Comparison of ENCODE assay signal across 33 mouse cellular contexts in the genomic region with DNA sequence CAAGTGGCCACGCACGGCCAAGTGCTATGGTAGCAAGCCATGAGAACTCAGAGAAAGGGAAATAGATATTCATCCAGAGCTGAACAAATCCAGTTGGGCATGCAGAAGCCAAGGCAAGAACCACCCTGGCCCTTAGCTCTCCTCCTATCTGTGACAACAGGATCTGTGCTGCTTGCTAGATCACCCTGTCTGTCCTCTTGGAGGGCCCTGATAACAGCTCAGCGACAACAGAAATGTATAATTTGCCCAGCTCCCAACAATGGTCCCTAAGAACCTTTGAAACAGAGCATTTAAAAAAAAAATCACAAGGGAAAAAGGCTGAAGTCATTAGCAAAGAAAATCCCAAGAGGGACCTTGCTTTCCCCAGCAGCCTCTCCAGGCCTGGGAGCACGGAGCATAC.
DNase-seq lines count a peak whose midpoint lies in the region; ATAC-seq and TF ChIP-seq lines count a peak whose summit lies in the region.
"Had no signal": no experiment of that assay in that cellular context is flagged by ENCODE, and none has a peak within 500 bp of the region (broad histone marks: within the 10 kb centered on the region; RNA-seq: fewer than 3 reads in every experiment).

No protein-coding gene starts in this region.

- no peak for TF ChIP-seq RAD21 in MEL (IDR thresholded peaks at IDR 0.05; ENCODE audit: low read depth, low read length)

- H3K9ac ChIP-seq in MEL (ENCODE audit: control insufficient read depth, low read depth, low read length, poor library complexity, severe bottlenecking) = no peak overlapping the region
- H3K9ac ChIP-seq in liver, embryonic 15.5 days = no peak overlapping the region
- H3K9ac ChIP-seq in hindbrain, postnatal 0 days (replicated peaks; ENCODE audit: low read length) = no peak overlapping the region
- H3K9ac ChIP-seq: embryonic facial prominence, embryonic 15.5 days; forebrain, embryonic 15.5 days; heart, embryonic 15.5 days; hindbrain, embryonic 13.5 days; limb, embryonic 15.5 days; lung, embryonic 15.5 days; neural tube, embryonic 15.5 days; stomach, embryonic 15.5 days had no signal

- no peaks in the 10 kb centered on the region for H3K36me3 ChIP-seq in heart, embryonic 10.5 days
- H3K36me3 ChIP-seq in MEL (ENCODE audit: control insufficient read depth in 1 of 2, insufficient read depth in 2 of 2, low read length in 2 of 2) = no peaks in the 10 kb centered on the region
- no peaks in the 10 kb centered on the region for H3K36me3 ChIP-seq in liver, embryonic 15.5 days (replicated peaks)
- no peaks in the 10 kb centered on the region for H3K36me3 ChIP-seq in hindbrain, postnatal 0 days (ENCODE audit: insufficient read depth, low read length)
- H3K36me3 ChIP-seq: embryonic facial prominence, embryonic 10.5 days; embryonic facial prominence, embryonic 15.5 days; forebrain, embryonic 15.5 days; G1E; heart, embryonic 15.5 days; hindbrain, embryonic 13.5 days; limb, embryonic 10.5 days; limb, embryonic 15.5 days; lung, embryonic 15.5 days; neural tube, embryonic 15.5 days; stomach, embryonic 15.5 days had no signal

- peaks cover 26% of the 10 kb centered on the region for H3K4me1 ChIP-seq in heart, embryonic 10.5 days
- H3K4me1 ChIP-seq in MEL (ENCODE audit: control insufficient read depth in 1 of 2, insufficient read depth in 2 of 2, low read length in 2 of 2) = 0 out of 4 replicates have a peak, but pooled peaks cover 0 to 2% of the 10 kb centered on the region in 2 experiments
- peaks cover 28% of the 10 kb centered on the region for H3K4me1 ChIP-seq in liver, embryonic 15.5 days (replicated peaks)
- no peaks in the 10 kb centered on the region for H3K4me1 ChIP-seq in hindbrain, postnatal 0 days (ENCODE audit: insufficient read depth, low read length)
- H3K4me1 ChIP-seq: megakaryocyte, embryonic 14.5 days; stomach, embryonic 15.5 days had no signal

- no peaks in the 10 kb centered on the region for H3K9me3 ChIP-seq in heart, embryonic 10.5 days
- no peaks in the 10 kb centered on the region for H3K9me3 ChIP-seq in MEL (replicated peaks; ENCODE audit: insufficient read depth, low read length)
- no peaks in the 10 kb centered on the region for H3K9me3 ChIP-seq in liver, embryonic 15.5 days (replicated peaks)
- no peaks in the 10 kb centered on the region for H3K9me3 ChIP-seq in hindbrain, postnatal 0 days (ENCODE audit: low read length)
- H3K9me3 ChIP-seq: embryonic facial prominence, embryonic 10.5 days; embryonic facial prominence, embryonic 15.5 days; forebrain, embryonic 15.5 days; G1E; heart, embryonic 15.5 days; hindbrain, embryonic 13.5 days; limb, embryonic 10.5 days; limb, embryonic 15.5 days; lung, embryonic 15.5 days; neural tube, embryonic 15.5 days; stomach, embryonic 15.5 days had no signal

- H3K4me2 ChIP-seq in liver, embryonic 15.5 days = peak overlapping the region; percentile 43
- no peak overlapping the region for H3K4me2 ChIP-seq in hindbrain, postnatal 0 days (ENCODE audit: low read depth, low read length)
- H3K4me2 ChIP-seq: embryonic facial prominence, embryonic 15.5 days; forebrain, embryonic 15.5 days; heart, embryonic 15.5 days; hindbrain, embryonic 13.5 days; limb, embryonic 15.5 days; lung, embryonic 15.5 days; neural tube, embryonic 15.5 days; stomach, embryonic 15.5 days had no signal

- H3K79me2 ChIP-seq in MEL (ENCODE audit: control insufficient read depth, insufficient read depth, low read length, poor library complexity) = no peaks in the 10 kb centered on the region

- 49% methylated on average over 4 of the region's 4 CpGs for WGBS in heart, embryonic 10.5 days
- WGBS in liver, embryonic 15.5 days (ENCODE audit: insufficient replicate concordance) = 36% methylated on average over 4 of the region's 4 CpGs
- 84% methylated on average over 4 of the region's 4 CpGs for WGBS in hindbrain, postnatal 0 days

- intact Hi-C loops in heart, postnatal 14 days (cut with DNase I) = no loop called here

- peak in 1 of 2 experiments; percentile 51; a peak in 2 of 4 replicates for TF ChIP-seq EP300 in MEL (IDR thresholded peaks at IDR 0.05; ENCODE audit: low read depth in 1 of 2, low read length in 2 of 2)

- H3K4me3 ChIP-seq in heart, embryonic 10.5 days = no peak overlapping the region
- no peak overlapping the region for H3K4me3 ChIP-seq in MEL (ENCODE audit: control insufficient read depth in 1 of 2, insufficient read depth in 1 of 2, low read depth in 2 of 2, low read length in 2 of 2)
- H3K4me3 ChIP-seq in liver, embryonic 15.5 days (replicated peaks) = 0 out of 2 replicates have a peak overlapping the region, but pooled peaks have one; percentile 2
- no peak overlapping the region for H3K4me3 ChIP-seq in hindbrain, postnatal 0 days (ENCODE audit: low read length)
- H3K4me3 ChIP-seq: embryonic facial prominence, embryonic 10.5 days; embryonic facial prominence, embryonic 15.5 days; forebrain, embryonic 15.5 days; heart, adult 2 months; heart, embryonic 15.5 days; hindbrain, embryonic 13.5 days; limb, embryonic 10.5 days; limb, embryonic 15.5 days; lung, embryonic 15.5 days; megakaryocyte, embryonic 14.5 days; neural tube, embryonic 15.5 days; stomach, embryonic 15.5 days had no signal

- no peak for DNase-seq in heart, embryonic 10.5 days (ENCODE audit: low spot score)
- no peak for DNase-seq in heart, postnatal 14 days
- peak; percentile 44 for DNase-seq in MEL (ENCODE audit: low read depth, low spot score)
- peak; percentile 56 for DNase-seq in c-Kit-positive CD71-positive TER-119-positive erythroid progenitor cells, embryonic 14.5 days (ENCODE audit: low spot score)
- DNase-seq in hindbrain, postnatal 0 days (ENCODE audit: low spot score) = no peak
- no peak for DNase-seq in layer of hippocampus, postnatal 14 days (ENCODE audit: low spot score in 2 of 2)
- DNase-seq: adrenal gland, postnatal 14 days; cerebellum, adult 2 months; cerebellum, postnatal 25 days; gastrocnemius, postnatal 25 days; heart, adult 2 months; heart, postnatal 4 days; kidney, postnatal 10 days; lung, postnatal 4 days; midbrain, embryonic 14.5 days; retina, postnatal 1 day; right cerebral cortex, postnatal 14 days; thymus, adult 18-20 months; thymus, postnatal 36 days had no signal

- H3K27ac ChIP-seq in heart, embryonic 10.5 days = peak overlapping the region; percentile 64; the same call in 1 of the 2 replicates
- H3K27ac ChIP-seq in MEL (ENCODE audit: control insufficient read depth, low read depth, low read length) = no peak overlapping the region
- H3K27ac ChIP-seq in liver, embryonic 15.5 days (replicated peaks) = peak overlapping the region; percentile 48
- H3K27ac ChIP-seq in hindbrain, postnatal 0 days = no peak overlapping the region
- H3K27ac ChIP-seq: embryonic facial prominence, embryonic 15.5 days; forebrain, embryonic 15.5 days; heart, adult 2 months; heart, embryonic 15.5 days; hindbrain, embryonic 13.5 days; limb, embryonic 10.5 days; limb, embryonic 15.5 days; lung, embryonic 15.5 days; neural tube, embryonic 15.5 days; stomach, embryonic 15.5 days had no signal

- ATAC-seq in liver, embryonic 15.5 days (ENCODE audit: insufficient read depth) = peak; percentile 85
- ATAC-seq in hindbrain, postnatal 0 days = no peak
- ATAC-seq: forebrain, embryonic 15.5 days; intestine, postnatal 0 days had no signal

- TF ChIP-seq POLR2A in MEL (IDR thresholded peaks at IDR 0.05; ENCODE audit: control insufficient read depth in 1 of 2, insufficient read depth in 1 of 2, low read depth in 1 of 2, low read length in 2 of 2, poor library complexity in 1 of 2) = no peak

- TF ChIP-seq CTCF in MEL (IDR thresholded peaks at IDR 0.05 in 2 of 3, conservative IDR thresholded peaks at IDR 0.05 in 1 of 3; ENCODE audit: control insufficient read depth in 1 of 3, insufficient read depth in 1 of 3, low read depth in 2 of 3, low read length in 3 of 3, poor library complexity in 1 of 3, severe bottlenecking in 1 of 3) = no peak
- no peak for TF ChIP-seq CTCF in hindbrain, postnatal 0 days (IDR thresholded peaks at IDR 0.05; ENCODE audit: low read depth)

- H3K27me3 ChIP-seq in heart, embryonic 10.5 days (ENCODE audit: insufficient read depth, poor library complexity, severe bottlenecking) = no peaks in the 10 kb centered on the region
- H3K27me3 ChIP-seq in MEL (ENCODE audit: control insufficient read depth in 1 of 2, insufficient read depth in 2 of 2, low read length in 2 of 2) = no peaks in the 10 kb centered on the region
- H3K27me3 ChIP-seq in liver, embryonic 15.5 days = no peaks in the 10 kb centered on the region
- no peaks in the 10 kb centered on the region for H3K27me3 ChIP-seq in hindbrain, postnatal 0 days (ENCODE audit: insufficient read depth, low read length)
- H3K27me3 ChIP-seq: embryonic facial prominence, embryonic 15.5 days; forebrain, embryonic 15.5 days; heart, embryonic 15.5 days; hindbrain, embryonic 13.5 days; limb, embryonic 15.5 days; lung, embryonic 15.5 days; neural tube, embryonic 15.5 days; stomach, embryonic 15.5 days had no signal

TF ChIP-seq in MEL, 35 proteins besides CTCF, POLR2A, EP300 and RAD21:
- no peak for TF ChIP-seq USF2 (IDR thresholded peaks at IDR 0.05; ENCODE audit: borderline replicate concordance in 1 of 2, insufficient read depth in 1 of 2, low read depth in 1 of 2, low read length in 2 of 2)
- TF ChIP-seq NRF1 (IDR thresholded peaks at IDR 0.05; ENCODE audit: insufficient read depth, low read depth, low read length, poor library complexity, severe bottlenecking) = no peak
- no peak for TF ChIP-seq ZNF384 (IDR thresholded peaks at IDR 0.05; ENCODE audit: low read depth, low read length)
- peak; percentile 15; the same call in 1 of the 2 replicates for TF ChIP-seq TAL1 (IDR thresholded peaks at IDR 0.05; ENCODE audit: low read length)
- TF ChIP-seq MYC (IDR thresholded peaks at IDR 0.05; ENCODE audit: low read depth, low read length) = no peak
- TF ChIP-seq GATA1 (IDR thresholded peaks at IDR 0.05; ENCODE audit: low read depth, low read length) = peak; percentile 47
- TF ChIP-seq MEF2A (IDR thresholded peaks at IDR 0.05; ENCODE audit: extremely low read depth, insufficient replicate concordance, low read depth, low read length, poor library complexity, severe bottlenecking) = no peak
- TF ChIP-seq TCF12 (IDR thresholded peaks at IDR 0.05; ENCODE audit: low read depth, low read length) = peak; percentile 28; the same call in 1 of the 2 replicates
- no peak for TF ChIP-seq JUND (IDR thresholded peaks at IDR 0.05; ENCODE audit: low read depth, low read length)

Comparison
In these comparisons a context has a peak if more than half of its experiments do, and no peak if none do; other contexts are left out.
1. DNase-seq: peak in MEL (single experiment) and c-Kit-positive CD71-positive TER-119-positive erythroid progenitor cells, embryonic 14.5 days (single experiment); none in heart, embryonic 10.5 days (single experiment), heart, postnatal 14 days (0 of 2), hindbrain, postnatal 0 days (single experiment) and layer of hippocampus, postnatal 14 days (0 of 2).
2. H3K27ac ChIP-seq: peak in heart, embryonic 10.5 days (single experiment) and liver, embryonic 15.5 days (single experiment); none in MEL (single experiment) and hindbrain, postnatal 0 days (single experiment).